Mouse (Mus musculus) telencephalon, adult 2 months (tissue): ENCODE data around the gene Comt.

Source experiments
- DNase-seq: peaks from one replicate; pipeline ENCODE4 v3.0.0-alpha.2; 2011; ENCODE audit warnings: low read depth, low spot score

Gene Comt

DNA sequence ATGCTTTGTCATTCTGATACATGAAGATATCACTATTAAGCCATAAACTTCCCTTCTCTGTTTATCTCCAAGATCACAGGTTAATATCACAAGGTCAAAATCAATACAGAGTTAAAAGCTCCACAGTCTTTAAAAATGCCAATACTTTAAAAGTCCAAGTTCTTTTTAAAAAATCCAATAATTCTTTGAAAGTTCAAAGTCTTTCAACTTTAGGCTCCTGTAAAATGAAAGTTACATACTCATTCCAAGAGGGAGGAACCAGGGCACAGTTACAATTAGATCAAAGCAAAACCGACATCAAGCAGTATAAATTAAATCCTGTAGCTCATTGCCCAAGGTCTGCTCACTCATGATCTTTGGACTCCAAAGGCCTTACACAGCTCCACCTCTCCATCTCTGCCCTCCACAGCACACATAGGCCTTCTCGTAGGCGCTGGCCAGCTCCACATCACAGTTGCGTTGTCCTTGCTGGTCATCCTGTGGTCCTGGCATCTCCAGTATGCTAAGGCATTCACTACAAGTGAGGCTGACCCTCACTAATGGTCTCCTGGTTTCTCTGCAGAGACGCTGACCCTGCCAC, 6.8 kb upstream of the Comt start:
- no peak for DNase-seq

DNA sequence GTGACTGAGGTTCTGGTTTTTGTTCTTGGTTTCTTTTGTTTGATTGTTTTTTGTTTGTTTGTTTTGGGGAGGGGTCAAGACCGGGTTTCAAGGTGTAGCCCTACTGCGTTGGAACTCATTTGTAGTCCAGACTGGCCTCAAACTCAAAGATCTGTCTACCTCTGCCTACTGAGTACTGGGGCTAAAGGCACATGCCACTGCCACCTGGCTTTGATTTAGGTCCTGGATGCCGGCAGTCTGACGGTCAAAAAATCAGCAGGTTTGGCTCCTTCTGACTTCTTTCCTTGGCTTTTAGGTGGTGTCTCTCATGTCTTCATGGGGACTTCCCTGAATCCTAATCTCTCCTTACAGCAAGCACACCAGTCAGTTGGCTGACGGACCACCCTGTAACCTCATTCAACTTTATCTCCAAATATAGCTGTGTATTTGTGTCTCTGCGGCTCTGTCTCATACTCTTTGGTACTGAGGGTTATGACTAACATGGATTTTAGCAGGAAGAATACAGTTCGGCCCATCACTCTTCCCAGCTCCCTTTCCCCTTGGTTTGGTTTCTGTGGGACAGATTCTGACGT, 4.1 kb upstream of the Comt start:
- no peak for DNase-seq

DNA sequence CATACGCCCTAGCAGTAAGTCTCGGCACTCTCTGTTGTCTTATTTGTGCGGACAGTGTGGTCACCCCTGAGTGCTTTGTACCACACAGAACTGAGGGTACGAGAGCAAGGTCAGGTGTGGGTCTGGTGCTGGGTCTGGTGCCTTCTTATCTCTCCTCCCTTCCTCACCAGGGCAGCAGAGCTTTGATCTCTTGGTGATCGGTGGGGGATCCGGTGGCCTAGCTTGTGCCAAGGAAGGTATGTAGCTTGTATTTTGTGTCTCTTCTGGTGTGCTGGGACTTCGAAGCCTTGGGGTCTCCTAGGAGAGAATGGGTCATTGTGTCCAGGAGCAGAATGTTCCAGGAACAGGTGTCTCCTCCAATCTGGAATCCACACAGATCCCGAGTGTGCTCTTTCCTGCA, 3.0 kb upstream of the Comt start:
- DNase-seq = no peak

DNA sequence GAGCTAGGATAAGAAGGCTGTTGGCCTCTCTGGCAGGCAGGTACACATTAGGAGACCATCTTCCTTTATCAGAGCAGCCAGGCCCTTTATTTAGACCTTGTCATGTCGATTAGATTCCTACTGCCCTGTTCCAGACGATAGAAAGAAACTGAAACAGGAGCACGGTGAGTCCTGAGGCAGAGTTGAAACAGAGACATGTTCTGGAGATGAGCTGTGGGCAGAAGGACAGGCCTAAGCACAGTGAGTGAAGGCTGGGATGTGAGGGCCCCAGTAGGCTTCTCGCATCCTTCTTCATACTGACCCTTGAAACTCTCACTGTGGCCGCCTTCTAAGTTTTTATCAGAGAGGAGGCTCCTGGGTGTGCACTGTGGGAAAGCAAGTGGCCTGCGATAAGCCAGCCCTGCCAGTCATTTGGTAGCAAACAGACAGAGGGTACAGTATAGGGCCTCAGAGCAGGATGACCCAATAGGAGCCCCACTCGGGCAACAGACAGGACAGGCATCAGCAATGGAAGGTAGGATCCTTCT, 1.9 kb upstream of the Comt start:
- DNase-seq = no peak

DNA sequence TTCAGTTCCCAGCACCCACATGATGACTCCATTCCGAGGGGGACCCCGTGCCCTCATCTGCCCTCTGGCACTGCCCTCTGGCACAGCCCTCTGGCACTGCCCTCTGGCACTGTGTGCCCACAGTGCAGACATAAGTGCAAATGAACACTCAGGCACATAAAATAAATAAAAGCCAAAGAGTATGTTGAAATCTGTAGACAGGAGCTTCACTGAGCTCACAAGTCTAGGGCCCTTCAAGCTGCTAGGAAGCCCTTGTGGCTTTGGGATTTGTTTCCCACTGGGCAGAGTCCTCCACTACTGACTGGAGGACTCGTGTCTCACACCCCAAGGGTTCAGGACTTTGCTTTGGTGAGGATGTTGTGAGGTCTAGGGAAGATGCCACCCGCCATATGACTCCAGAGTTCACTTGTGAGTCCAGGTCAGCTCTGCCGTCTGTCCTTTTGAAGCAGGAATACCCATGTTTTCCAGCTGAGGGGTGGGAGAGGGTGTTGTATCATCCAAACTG, 1.4 kb upstream of the Comt start:
- DNase-seq = no peak

DNA sequence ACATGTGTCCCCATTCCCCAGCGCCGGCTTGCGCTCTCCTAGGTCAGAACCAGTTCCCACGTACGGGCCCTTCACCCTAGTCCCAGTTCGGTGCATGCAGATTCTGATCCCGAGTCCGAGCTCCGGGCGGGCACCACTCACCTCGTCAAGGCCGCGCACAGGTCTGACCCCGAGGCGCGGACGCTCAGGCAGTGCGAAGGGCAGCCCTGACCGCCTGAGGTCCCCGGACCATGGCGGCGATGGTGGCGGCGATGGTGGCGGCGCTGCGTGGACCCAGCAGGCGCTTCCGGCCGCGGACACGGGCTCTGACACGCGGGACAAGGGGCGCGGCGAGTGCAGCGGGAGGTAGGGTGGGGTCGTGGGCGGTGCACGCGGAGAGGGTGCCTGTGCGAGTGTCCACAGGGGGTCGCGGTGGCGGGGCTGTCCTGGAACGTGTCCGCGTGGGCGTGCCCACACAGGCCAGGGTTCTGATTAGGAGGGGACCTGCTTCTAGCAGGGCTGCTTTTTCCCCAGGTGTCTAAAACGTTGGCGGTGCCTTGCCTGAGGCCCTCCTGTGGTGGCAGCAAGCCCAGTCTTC, 349 bp downstream of the Comt start, which contains the start of gene Txnrd2:
Gene Txnrd2 (plus strand): TSS at position 170 of the 577 bp plus-strand sequence.
- DNase-seq = no peak

DNA sequence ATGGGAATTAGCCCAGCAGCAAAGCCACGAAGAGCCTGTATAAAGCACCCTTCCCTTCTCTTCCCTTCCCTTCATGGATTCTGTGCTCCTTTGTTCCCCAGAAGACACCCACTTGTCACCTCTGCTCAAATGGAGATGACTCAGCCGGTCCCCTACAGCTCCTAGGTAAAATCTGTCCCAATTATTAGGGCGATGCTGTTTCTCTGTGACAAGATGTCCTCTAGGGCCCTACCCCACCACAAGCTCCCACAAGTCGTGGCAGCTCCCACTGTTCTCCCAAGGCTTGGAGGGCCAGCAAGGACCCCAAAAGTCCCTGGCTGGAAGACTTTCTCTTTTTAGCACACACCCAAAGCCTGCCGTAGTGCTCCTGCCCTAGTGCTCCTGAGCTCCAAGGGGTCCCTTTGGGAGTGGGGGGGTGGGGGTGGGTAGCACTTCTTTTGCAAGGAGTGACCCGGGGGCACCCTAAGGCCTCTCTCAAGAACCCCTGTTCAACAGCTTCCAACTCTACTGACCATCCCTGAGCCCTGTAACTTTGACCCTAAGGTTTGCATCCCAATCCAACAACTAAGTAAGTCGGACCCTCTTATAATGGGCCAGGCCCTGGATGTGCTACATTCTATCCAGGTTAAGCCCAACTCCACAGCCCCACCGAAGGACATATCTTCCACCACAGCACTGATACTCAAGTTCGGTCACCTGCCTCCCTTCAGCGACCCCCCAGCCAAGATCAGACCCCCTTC, 1.0 kb downstream of the Comt start:
- no peak for DNase-seq

DNA sequence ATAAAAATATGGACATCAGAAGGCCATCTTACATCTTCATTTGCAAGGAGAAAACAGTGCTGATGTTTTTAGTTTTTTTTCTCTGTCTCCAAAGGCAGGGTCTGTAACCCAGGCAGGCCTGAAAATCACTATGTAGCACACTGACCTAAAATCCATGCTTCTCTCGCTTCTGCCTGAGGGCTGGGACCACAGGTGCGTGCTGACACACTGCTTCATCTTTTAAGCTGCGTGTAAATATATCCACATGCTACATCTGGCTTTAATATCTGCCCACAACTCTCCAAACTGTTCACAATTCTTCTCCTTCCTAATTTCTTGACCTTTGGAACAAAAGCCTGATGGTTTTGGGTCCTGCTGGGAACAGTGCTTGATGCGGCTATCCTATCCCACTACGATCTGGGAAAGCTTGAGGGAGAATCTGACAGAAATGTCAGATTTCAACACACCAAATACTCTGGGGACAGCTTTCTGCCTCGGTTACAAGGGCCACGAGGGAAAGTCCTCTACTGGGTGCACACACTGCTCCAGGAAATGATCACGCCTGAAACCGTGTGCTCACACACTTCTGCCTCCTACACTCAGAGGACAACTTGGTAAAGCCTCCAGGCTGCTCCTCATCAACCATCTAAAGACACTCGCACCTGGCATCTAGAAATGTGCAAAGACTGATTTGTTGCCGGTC, 2.1 kb downstream of the Comt start:
- DNase-seq = no peak

DNA sequence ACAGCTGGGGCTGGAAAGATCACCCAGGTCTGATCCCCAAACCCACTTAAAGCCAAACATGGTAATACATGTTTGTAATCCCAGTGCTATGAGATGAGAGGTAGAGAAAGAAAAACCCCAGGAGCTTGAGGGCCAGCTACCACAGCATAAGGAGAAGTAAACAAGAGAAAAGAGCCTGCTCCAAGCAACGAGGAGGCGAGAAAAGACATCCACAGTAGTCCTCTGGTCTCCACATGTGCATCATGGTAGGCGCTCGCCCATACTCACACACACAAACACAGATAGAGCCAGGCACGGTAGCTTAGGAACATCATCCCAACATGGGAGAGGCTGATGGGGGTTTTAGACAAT, 2.8 kb downstream of the Comt start:
- no peak for DNase-seq

DNA sequence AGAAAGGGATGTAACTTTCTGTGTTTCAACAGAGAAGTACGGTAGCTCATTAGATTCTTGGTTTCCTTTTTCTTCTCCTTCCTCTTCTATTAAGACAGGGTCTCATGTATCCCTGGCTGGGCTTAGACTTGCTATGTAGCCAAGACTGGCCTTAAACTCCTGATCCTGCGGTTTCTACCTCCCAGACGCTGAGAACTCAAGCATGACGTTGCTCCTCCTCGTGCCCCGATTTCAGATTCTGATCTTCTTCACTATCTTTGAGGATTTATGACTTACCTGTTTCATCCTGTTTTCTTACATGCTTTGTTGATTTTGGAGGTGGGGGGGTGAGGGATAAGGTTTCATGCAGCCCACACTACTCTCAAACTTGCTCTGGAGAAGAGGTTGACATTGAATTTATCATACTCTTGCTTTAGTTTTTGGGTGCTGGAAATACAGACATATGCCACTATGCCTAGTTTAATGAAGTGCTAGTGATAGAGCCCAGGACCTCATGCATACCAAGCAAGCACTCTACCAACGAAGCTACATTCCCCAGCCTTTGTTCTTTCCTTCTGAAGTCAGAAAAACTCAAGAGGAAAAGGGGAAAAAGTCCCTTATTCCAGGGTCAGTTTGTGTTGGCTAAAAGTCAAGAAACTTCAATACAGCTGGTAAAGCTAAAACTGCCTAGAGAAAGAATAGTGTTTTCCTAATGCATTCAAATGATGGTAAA, 3.3 kb downstream of the Comt start:
- DNase-seq = no peak

DNA sequence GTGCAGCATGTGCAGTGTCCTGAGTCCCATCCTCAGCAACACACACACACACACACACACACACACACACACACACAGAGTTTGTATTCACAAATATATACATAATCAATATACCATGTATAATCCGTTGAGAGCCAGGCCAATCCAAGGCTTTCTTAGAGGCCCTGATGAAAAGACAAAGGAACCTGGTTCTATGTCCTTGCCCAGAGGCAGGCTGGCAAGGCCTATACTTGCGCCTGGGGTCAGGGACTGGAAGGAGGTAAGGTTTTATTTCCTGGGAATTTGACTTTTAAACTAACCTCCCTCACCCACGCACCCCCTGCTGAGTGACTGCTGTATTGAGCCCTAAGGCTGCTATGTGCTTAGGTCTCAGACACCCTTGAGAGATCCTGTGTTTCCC, 6.1 kb downstream of the Comt start:
- no peak for DNase-seq

DNA sequence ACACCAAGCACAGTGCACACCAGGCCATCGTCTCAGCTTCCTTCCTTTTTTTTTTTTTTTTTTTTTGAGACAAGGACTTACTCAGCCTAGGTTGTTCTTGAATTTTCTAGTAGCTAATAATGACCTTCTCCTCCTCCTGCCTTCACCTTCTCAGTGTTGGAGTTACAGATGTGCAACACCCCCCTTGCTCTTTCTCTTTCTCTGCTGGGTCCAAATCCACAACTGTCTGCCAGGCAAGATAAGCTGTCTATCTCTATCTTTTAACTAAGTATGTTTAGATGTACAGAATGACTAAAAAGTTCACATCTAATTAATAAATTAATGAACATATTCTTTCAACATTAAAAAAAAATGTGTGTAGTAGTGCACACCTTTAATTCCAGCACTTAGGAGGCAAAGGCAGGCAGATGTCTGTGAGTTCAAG, 7.0 kb downstream of the Comt start:
- DNase-seq = no peak

DNA sequence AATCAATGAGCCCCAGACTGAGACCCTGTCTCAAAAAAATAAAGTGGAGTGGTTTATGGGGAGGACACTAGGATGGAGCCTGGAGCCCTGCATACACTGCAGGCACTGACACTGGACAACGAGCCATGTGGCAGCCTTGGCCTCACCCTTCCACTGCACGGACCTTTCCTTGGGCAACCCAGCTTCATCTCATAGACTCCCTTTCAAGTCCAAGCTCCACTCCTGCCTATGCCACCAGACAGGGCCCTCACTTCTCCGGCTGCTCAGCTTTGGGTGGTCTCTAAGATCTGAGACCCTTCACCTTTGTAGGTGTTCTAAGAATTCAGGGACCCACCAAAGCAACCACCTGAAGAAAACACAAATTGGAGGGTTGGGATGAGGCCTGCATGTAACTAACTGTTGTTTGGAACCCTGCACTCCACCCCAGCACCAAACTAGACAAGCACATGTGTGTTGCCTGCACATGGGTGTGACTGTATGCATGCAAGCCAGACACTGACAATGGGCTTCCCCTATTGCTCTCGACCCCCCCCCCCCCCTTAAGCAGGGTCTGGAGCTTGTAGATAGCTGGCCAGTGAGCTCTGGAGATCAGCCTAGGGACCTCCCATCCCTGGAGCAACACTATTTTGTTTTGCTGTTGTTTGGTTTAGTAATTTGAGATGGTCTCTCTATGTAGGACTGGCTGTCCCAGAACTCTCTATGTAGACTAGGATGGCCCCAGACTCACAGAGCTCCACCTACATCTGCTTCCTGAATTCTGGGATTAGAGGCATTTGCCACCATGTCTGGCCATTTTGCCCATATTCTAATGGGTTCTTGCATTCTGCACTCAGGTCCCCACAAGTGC, 7.7 kb downstream of the Comt start:
- no peak for DNase-seq

DNA sequence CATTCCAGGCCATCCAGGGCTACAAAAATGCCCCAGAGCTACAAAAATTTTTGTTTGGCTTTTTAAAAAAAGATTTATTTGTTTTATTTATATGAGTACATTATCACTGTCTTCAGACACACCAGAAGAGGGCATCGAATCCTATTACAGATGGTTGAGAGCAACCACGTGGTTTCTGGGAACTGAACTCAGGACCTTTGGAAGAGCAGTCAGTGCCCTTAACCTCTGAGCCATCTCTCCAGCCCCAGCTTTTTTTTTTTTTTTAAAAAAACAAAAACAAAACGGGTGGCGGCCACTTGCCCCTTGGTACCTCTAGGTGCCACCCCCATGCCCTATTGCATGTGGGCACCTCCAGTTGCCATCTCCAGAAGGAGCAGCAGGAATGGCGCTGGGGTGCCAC, 9.2 kb downstream of the Comt start:
- no peak for DNase-seq

DNA sequence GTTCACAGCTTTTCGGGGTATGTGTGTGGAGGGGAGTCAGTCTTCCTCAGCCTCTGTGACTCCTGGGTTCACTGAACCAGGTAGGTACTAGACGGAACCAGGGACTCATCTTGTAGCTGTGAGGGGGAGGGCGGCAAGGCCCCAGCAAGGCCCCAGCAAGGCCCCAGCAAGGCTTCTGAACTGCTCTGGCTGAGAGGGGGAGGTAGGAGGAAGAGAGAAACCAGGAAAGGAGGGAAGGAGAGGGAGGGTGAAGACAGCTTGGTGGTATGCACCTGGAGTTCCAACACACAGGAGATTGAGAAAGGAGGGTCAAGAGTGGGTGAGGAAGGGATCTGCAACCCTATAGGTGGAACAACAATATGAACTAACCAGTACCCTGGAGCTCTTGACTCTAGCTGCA, 9.8 kb downstream of the Comt start:
- no peak for DNase-seq

DNA sequence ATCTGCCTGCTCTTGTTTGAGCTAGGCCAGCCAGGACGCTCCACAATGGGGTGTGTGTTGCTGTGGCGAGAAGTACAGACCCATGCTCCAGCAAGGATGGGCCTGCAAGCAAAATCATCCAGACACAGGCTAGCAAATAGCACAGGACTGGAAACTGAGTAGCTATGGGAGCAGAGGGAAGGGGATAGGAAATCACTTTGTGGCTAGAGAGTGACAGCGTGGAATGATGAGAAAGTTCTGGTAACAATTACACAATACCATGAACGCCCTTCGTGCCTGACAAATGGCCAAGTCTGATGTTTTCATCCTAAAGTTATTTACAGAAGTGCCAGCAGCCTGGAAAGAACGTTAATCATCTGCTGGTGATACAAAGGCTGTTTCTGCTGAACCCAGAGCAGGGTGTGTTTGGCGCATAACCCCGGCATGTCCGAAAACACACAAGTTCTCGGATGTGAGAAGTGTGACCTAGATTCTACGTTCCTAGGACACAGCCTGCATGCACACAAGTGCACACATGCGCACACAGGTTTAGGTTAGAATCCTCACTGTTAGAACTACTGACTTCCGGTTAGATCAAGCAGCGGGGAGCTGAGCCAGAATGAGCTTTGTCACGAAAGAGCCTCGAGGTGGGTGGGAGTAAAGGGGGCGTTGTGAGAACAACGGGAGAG, 10.4 kb downstream of the Comt start:
- DNase-seq = peak; percentile 87

DNA sequence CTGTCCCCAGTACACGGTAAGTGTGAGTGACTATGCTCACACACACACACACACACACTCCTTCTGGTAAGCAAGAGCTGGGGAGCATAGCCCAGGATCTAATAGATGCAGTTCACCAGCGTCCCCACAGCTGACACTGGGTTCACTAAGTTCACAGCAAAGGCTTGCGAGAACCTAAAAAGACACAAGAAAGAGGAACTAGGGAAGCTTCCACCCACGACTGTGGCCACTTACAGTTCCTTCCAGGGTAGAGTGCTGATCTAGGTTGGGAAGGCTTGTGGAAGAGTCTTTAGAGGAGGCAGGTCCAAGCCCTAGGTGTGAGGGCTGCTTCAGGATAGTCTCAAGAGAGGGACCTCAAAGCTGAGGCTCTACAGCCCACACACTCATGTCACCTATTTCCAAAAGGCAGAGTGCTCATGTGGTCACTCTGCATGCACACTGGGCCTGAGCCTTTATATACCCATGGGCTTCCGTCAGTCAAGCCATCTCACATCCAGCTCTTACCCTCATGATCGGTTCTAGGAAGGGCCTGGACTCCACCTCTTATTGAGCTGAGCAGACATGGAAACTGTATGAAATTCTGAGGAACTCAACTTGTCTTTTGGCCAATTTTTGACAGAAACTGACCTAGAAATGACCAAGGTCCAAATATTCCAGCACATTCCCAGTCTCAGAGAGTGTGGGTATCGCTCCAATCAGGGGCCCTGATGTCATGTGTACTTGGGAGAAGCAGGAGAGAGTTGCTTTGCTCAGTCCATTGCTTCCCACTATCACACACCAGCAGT, 13.4 kb downstream of the Comt start:
- no peak for DNase-seq

DNA sequence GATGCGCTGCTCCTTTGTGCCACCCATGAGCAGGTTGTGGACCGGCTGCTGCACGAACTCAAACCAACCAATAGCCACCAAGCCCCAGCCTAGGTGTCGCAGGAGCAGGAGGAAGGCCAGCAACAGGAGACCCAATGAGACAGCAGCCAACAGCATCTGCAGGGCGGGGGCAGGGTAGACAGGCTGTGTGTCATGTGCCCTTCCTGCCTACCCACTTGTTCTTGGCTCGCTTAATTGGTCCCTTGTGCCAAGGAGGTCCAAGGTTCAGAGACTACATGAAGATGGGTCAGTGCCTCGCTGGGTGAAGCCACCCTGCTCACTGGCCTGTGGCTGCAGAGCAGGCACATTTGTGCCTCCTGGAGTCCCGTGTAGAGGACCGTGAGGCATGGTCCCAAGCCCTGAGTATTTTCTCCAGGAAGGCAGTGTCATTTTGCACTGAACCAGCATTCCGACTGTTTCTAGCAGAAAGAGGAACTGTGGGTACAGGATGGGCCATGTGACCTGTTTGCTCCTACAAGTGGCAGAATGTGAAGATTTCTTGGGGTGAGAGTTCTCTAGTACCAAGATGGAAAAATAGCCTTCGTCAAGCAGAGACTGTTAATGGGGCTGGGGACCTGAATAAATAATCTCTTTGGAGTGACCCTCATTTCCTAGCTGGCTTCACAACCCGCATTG, 14.7 kb downstream of the Comt start:
- DNase-seq = no peak
